Mouse (Mus musculus): ENCODE results near the gene Prop1. TPM values are rescaled to one million over a fixed set of nuclear protein-coding genes. Genes with fewer than 3 reads are reported as not detected.

Prop1 gene
- total RNA-seq (2023): not detected

DNA sequence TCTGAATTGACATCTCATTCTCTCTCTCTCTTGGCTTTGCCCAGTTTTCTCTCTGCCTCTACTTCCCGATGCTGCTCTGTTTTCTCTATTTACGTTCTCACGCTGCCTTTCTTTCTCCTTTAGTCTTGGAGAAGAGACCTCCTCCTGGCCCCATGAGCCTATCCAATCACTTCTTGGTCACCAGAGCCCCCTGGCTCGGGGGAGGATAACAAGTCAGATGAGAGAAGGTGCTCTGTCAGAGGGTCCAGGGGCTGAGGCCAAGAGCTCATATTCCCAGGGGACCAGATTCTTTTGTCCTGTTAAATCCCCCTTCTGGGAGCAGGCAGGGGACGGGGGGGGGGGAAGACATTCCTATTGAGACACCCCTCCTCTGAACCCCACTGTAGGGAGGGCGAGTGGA is at the start of gene Prop1:
Prop1 (minus strand) TSS at position 101 of the 400 bp plus-strand sequence.

DNA sequence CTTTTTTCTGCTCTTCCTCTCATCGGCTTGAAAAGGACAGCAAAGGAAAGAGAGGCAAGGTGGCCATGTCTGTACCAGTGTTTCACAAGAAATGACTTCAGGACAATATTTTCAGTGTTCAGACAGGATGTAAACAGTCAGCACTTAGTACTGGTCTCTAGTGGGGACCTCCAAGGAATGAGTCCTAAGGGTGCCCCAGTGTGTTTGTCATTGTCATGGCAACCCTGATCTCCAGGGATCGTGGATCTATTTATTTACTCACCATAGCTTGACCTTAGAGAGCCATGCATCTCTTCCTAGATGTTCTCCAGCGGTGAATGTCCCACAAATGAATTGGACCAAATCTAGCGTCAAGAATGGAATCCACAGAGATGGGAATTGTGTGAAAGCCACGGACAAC is 49.7 kb upstream of the Prop1 start, which contains the start of gene Olfr51:
Olfr51 (plus strand) TSS at position 301 of the 400 bp plus-strand sequence.

DNA sequence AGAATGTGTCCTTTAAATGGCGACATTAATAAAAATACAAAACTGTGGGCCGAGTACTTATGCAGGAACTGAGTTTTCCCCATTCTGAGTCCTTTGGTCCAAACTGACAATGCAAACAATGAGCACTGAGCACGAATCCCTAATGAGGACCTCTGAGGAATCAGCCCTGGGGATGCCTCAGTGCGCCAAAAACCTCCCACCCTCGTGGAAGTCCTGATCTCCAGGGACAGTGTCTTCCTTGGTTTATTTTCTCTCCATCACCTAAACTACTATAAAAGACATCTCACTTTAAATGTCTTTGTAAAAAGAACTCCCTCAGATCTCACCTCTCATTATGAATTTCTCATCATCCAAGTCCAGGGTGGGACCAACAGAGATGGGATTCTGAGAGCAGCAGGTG is 28.1 kb upstream of the Prop1 start, which contains the start of gene Olfr1377:
Olfr1377 (plus strand) TSS at position 301 of the 400 bp plus-strand sequence.

DNA sequence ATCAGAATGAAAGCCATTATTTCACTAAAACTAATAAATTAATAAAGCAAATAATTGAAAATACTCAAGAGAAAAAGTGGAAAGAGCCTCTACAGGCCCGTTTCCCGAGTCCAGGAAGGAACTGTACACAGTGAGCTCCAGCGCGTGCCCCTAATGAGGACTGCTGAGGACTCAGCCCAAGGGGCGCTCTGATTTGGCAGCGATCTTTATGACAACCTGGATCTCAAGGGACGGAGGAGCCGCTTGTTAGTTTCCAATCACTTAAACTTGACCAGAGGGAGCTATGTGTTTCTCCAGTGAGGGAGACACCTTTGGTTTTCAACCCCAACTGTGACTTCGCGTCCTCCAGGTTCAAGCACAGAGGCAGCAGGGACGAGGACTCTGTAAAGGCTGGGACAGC is 12.7 kb upstream of the Prop1 start, which contains the start of gene Olfr1378:
Olfr1378 (plus strand) TSS at position 301 of the 400 bp plus-strand sequence.

DNA sequence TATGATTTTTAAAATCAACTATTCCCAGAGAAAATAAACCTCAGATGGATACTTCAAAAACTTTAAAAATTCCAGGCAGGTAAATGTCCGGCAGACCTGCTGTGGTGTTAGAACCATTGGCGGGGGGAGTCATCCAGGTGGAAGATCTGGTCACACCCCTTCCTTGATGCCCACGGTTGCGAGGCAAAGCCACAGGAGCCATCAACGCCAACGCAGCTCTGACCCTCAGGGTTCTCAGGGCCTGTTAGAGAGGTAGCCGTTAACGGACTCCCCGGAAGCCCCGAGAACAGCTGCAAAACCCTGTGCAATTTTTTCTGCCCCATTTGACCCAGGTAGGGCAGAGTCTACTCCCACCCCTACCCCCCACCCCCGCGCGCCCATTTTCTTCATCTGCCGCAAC is 10.1 kb downstream of the Prop1 start, which contains the start of gene 4933414I15Rik:
4933414I15Rik (minus strand) TSS at position 260 of the 400 bp plus-strand sequence.

DNA sequence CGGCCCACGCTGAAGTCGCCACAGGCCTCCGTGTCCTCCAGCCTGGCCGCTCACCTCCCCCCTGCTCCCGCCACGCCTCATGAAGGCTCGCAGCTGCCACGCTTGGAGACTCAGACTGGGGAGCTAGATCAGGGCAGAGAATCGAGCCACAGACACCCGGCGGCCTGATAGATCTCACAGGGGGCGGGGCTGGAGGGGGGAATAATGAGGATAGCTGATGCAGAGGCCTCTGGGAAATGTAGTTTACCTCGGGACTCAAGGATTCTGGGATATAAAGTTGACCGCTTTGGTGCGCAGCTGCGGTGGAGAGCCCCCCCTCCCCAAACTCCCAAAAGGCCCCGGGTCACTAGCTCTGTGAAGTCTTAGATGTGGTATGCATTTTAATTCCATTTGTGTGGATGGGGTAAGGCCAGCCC is 22.1 kb downstream of the Prop1 start, which contains the start of gene Zfp354b:
Zfp354b (minus strand) TSS at position 183 of the 416 bp plus-strand sequence.

DNA sequence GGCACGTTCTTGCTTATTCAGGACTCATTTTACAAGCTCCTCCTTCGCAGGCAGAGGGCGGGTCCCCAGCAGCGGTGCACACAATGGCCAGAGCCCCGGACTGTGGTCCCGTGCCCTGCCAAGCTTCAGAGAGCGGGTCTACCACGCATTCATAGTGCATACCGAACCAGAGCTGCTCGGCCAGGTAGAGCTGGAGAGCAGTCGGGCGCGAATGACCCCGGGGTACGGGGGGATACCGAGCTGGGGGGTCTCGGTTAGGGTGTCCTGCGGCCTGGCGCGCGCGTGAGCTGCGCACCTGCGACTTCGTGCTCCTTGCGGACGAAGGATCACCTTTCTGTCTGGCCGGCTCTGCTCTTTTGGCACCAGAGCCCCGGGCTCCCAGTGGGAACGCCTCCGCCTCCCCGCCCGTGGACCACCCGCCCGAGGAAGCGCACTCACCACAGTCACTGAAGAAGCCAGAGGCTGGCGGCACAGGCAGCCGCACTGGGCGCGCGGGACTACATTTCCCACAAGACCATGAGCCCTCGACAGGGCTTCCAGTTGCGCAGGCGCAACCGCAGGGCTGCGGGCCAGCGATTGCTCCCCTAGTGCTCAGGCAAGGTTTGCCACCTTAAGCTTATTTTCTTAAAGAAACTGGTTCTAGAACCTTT is 37.8 kb downstream of the Prop1 start, which contains the start of gene Zfp2:
Zfp2 (minus strand) TSS at position 495 of the 650 bp plus-strand sequence.

Other genes starting within 250 kb of the Prop1 start
- 1 to 10 TPM in 1 of 2 experiments, under 1 TPM in 1; 0.20 to 1.9 TPM for gene Zfp354c, start 126.0 kb downstream of the Prop1 start, total RNA-seq (2023)
- under 1 TPM in 1 of 2 experiments, not detected in 1; 0.22 TPM for gene Zfp879, start 112.2 kb downstream of the Prop1 start, total RNA-seq (2023)
- gene Grm6, start 103.1 kb downstream of the Prop1 start, total RNA-seq (2023): under 1 TPM; 0.66 to 0.71 TPM
- gene Zfp454, start 66.1 kb downstream of the Prop1 start, total RNA-seq (2023): not detected
- not detected for gene Zfp2, start 37.6 kb downstream of the Prop1 start, total RNA-seq (2023)
- gene Zfp354b, start 22.1 kb downstream of the Prop1 start, total RNA-seq (2023): not detected
- gene 4933414I15Rik, start 10.0 kb downstream of the Prop1 start, total RNA-seq (2023): not detected
- gene Olfr1378, start 12.8 kb upstream of the Prop1 start, total RNA-seq (2023): not detected
- gene Olfr1377, start 28.2 kb upstream of the Prop1 start, total RNA-seq (2023): not detected
- not detected for gene Olfr51, start 49.8 kb upstream of the Prop1 start, total RNA-seq (2023)
- gene Olfr54, start 60.5 kb upstream of the Prop1 start, total RNA-seq (2023): not detected
- not detected for gene Olfr1375, start 94.3 kb upstream of the Prop1 start, total RNA-seq (2023)
- not detected for gene Zfp354a, start 105.5 kb upstream of the Prop1 start, total RNA-seq (2023)

Data from neutrophil, adult 59 days (primary cell).